Mouse (Mus musculus): ENCODE data around the gene Pxn.
A peak's percentile ranks its signal among the peaks of the same experiment; 100 is the strongest.

Pxn gene

GRCm38 (mm10) chr5:115528128-115528527 lies 21.7 kb downstream of the Pxn start:
- no peak for DNase-seq (ENCODE audit: low spot score in 2 of 2)

- no peak for DNase-seq (ENCODE audit: low spot score in 2 of 2)
Observed at GRCm38 (mm10) chr5:115529364-115529741, 22.9 kb downstream of the Pxn start.

- DNase-seq (ENCODE audit: low spot score in 2 of 2): no peak
Observed at GRCm38 (mm10) chr5:115529742-115530446, 23.4 kb downstream of the Pxn start.

GRCm38 (mm10) chr5:115530447-115530809 lies 24.0 kb downstream of the Pxn start:
- DNase-seq (ENCODE audit: low spot score in 2 of 2): peak in 1 of 2 experiments; percentile 44

- DNase-seq (ENCODE audit: low spot score in 2 of 2): peak; percentile 78 to 86
Observed at GRCm38 (mm10) chr5:115531671-115532270, 25.3 kb downstream of the Pxn start.

- no peak for DNase-seq (ENCODE audit: low spot score in 2 of 2)
Observed at GRCm38 (mm10) chr5:115534290-115534731, 27.8 kb downstream of the Pxn start.

GRCm38 (mm10) chr5:115534856-115535255 lies 28.4 kb downstream of the Pxn start:
- peak in 1 of 2 experiments; percentile 41 for DNase-seq (ENCODE audit: low spot score in 2 of 2)

- peak in 1 of 2 experiments; percentile 50 for DNase-seq (ENCODE audit: low spot score in 2 of 2)
Observed at GRCm38 (mm10) chr5:115535635-115536034, 29.2 kb downstream of the Pxn start.

GRCm38 (mm10) chr5:115538017-115538692 lies 31.7 kb downstream of the Pxn start:
- no peak for DNase-seq (ENCODE audit: low spot score in 2 of 2)

GRCm38 (mm10) chr5:115538693-115539043 lies 32.2 kb downstream of the Pxn start:
- DNase-seq (ENCODE audit: low spot score in 2 of 2): peak; percentile 90 to 97

GRCm38 (mm10) chr5:115542635-115543384 lies 36.3 kb downstream of the Pxn start:
- peak in 1 of 2 experiments; percentile 52 for DNase-seq (ENCODE audit: low spot score in 2 of 2)

- DNase-seq (ENCODE audit: low spot score in 2 of 2): peak; percentile 52 to 72
Observed at GRCm38 (mm10) chr5:115543509-115544253, 37.2 kb downstream of the Pxn start.

GRCm38 (mm10) chr5:115544655-115545185 lies 38.2 kb downstream of the Pxn start:
- DNase-seq (ENCODE audit: low spot score in 2 of 2): no peak

- no peak for DNase-seq (ENCODE audit: low spot score in 2 of 2)
Observed at GRCm38 (mm10) chr5:115545636-115546035, 39.2 kb downstream of the Pxn start.

GRCm38 (mm10) chr5:115546536-115546935 lies 40.1 kb downstream of the Pxn start:
- no peak for DNase-seq (ENCODE audit: low spot score in 2 of 2)

GRCm38 (mm10) chr5:115547014-115547413 lies 40.5 kb downstream of the Pxn start:
- DNase-seq (ENCODE audit: low spot score in 2 of 2): no peak

GRCm38 (mm10) chr5:115547421-115547820 lies 40.9 kb downstream of the Pxn start:
- no peak for DNase-seq (ENCODE audit: low spot score in 2 of 2)

GRCm38 (mm10) chr5:115548501-115549285 lies 42.2 kb downstream of the Pxn start:
- DNase-seq (ENCODE audit: low spot score in 2 of 2): no peak

GRCm38 (mm10) chr5:115550482-115551005 lies 44.1 kb downstream of the Pxn start:
- no peak for DNase-seq (ENCODE audit: low spot score in 2 of 2)

- DNase-seq (ENCODE audit: low spot score in 2 of 2): no peak
Observed at GRCm38 (mm10) chr5:115551386-115551785, 44.9 kb downstream of the Pxn start.
